Mouse (Mus musculus) large intestine, adult 2 months (tissue): ENCODE results near the gene Prkar2b. TPM values are rescaled to one million over a fixed set of nuclear protein-coding genes. Genes with fewer than 3 reads are reported as not detected.

ENCODE experiments used
- DNase-seq: peaks from one replicate; pipeline ENCODE4 v3.0.0-alpha.2; 2012; ENCODE audit warnings: low read depth, low spot score
- WGBS: fragments of 180-500 bp; shearing (Covaris S2); methylation state at CpG from one replicate; pipeline ENCODE4 v1.1.7; 2018; 5-methylcytosine and 5-hydroxymethylcytosine counted together
- polyA plus RNA-seq: library from polyadenylated mRNA; depleted of rRNA; stranded (reverse); fragments of >200 nt; gene quantifications from 2 replicates; pipeline ENCODE4 v1.2.3, GENCODE M21; 2012

Gene Prkar2b
- polyA plus RNA-seq, 1 experiment = 1.3 TPM

DNA sequence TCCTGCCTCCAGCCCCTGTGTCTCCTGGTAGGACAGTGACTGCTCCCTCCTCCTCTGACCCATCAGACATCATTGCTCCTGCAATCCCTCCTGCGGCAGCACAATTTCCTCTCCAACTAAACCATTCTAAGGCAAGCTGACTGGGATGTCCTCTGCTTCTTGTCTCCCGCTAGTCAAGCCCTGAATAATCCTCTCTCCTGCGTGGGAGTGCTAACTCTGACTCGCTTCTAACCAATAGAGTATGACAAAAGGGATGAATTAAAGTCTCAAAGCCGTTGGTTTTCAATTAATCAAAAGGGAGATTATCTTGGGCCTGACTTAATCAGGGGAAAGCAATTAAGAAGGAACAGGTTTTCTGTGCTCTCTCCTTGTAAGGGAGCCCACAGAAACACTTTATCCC is 4.9 kb upstream of the Prkar2b start:
- no peak for DNase-seq
- WGBS = 73% methylated on average over 5 of the region's 5 CpGs

DNA sequence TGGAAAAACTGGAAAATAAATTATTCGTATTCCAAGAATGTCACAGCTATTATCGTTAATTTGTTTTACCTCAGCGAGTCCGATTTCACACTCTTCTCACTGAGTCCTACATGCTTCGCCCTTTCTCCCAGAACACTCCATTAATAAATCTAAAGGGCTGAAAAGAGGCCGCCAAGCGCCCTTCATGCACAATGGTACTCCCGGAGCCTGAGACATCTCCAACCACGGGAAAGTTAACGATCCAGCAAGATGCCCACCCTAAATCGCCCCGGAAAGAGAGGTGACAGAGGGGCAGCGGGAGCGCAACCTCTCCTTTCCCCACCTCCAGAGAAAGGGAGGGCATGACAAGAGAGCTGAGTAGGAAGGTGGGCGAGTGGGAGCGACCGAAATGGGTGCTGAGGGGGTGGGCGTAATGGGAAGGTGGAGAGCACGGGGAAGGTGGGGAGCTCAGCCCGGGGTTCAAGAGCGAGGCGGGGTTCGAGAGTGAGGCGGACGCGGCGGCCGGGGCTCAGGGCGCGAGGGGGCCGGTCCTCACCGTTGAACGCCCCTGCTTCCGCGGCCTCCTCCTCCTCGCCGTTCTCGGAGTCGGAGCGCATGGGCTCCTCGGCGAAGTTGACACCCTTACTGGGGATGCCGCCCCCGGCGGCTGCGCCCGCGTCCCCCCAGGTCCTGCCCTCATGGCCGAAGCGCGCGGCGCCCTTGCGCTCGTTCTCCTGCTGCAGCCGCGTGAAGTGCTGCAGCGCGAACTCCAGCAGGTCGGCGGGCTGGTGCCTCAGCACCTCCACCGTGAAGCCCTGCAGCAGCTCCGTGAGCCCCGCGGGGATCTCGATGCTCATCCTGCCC is 628 bp downstream of the Prkar2b start:
- DNase-seq = no peak
- 2% methylated on average over 66 of the region's 66 CpGs for WGBS

DNA sequence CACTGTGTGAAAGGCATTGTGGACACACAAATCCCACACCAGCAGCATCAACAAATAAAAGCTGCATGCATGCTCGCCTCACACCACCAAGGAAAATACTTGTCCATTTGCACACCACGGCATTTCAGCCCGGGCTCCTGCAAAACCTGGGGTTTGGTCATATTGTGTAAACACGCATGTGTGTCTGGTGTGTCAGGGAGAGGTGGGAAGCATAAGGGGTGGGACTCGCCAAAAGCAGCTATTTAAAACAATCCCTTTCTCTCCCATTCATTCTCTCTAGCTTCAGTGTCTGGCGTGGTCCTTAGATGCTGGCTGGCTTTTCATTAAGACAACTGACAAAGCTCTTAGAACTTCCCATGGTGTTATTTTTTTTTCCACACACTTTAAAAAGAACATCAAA is 1.4 kb downstream of the Prkar2b start:
- WGBS = 61% methylated on average over 6 of the region's 6 CpGs
- no peak for DNase-seq

DNA sequence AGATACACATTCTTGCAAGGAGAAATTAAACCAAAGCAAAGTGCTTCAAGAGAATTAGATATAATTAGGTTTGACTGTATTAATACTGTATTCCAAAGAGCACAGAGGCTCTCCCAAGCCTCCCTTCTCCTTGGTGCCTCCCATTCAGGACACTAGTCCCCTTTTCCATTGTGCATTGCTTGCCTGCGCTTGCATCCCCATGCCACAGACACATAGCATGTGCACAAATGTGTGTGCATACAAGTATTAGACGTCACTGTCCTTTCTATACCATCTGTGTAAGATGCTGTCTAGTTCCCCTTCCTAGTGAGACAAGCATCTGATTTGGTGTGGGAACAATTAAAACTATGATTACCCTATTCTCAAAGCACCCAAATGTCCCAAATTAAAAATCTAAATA is 2.0 kb downstream of the Prkar2b start:
- no peak for DNase-seq
- 91% methylated on average over 2 of the region's 2 CpGs for WGBS

DNA sequence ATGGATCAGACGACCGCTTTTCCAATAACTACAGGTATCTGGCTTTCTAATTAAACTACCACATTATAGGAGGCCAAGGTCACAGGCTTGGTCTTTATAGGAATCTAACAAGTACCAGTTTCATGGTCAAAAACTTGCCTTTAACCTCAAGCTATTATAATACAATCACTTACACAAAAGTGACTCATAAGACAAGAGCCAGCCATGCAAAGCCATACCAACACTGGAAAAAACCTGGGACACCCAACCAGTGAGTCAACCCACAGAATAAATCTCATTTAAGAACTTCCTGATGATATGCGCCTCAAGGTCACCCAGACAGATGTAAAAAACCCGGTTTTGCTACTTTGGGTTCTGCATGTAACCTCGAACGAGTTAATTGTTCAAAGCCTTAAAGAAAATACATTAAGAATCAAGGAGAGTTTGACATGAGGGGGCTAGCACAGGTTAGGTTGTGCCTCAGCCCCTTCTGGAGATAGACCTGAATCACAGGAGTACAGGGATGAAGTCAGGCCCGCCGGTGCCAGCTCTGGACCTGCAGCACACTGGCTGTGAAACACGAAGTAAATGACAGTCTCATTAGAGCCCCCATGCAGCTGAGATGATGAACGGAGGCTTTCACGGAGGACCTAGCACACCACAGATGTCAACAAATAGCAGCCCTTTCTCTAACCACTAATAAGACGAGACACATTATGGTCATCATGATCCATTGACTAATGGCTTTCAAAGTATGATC is 3.5 kb downstream of the Prkar2b start:
- WGBS = 83% methylated on average over 12 of the region's 12 CpGs

DNA sequence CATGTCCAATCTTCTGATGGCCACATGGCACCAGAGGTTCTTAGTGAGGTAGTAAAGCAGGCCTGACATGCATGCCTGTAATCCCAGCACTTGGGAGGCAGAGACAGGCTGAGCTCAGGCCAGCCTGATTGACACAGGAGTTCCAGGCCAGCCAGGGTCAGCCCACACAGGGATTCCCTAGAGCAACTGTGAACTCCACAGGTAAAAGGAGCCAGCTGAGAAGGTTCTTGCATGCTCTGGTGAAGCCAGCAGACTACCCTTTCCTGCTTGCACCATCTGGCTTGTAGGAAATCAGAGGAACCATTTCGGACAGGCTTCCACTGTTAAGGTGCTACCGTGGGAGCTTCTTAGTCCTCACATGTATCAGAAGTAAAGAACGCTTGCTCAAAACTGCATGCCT is 5.3 kb downstream of the Prkar2b start:
- DNase-seq = no peak
- 96% methylated on average over 3 of the region's 3 CpGs for WGBS

More for the DNA sequence above, 3.5 kb downstream of the Prkar2b start:
- no peak for DNase-seq

DNA sequence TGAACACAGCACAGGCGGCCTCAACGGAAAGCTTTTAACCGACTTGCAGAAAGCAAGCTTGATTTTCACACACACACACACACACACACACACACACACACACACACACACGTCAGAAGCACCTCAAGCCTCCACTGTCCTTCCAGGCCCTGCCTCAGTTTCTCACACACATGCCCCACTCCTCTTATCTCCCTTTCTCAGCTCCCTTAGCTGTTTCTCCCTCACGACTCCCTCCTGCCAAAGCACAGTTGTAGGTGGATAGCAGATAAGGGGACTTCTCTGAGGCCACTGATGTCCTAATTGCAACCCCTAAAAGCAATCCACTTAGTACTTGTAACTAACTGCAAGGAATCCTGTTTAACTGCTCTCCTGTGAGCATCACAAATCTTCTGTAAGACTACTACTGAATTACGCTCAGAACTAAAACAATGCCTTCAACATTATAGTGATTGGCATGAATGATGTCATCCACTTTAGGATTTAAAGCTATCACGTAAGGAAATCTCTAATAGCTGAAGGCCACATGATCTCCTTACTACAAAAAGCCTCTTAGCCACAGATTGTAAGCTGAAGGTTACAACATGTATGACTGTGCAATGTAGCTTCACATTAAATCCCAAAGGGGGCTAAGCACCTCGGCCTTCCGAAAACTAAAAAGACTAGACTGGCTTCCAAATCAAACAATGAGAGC is 6.5 kb downstream of the Prkar2b start:
- WGBS = 76% methylated on average over 9 of the region's 9 CpGs
- DNase-seq = no peak

DNA sequence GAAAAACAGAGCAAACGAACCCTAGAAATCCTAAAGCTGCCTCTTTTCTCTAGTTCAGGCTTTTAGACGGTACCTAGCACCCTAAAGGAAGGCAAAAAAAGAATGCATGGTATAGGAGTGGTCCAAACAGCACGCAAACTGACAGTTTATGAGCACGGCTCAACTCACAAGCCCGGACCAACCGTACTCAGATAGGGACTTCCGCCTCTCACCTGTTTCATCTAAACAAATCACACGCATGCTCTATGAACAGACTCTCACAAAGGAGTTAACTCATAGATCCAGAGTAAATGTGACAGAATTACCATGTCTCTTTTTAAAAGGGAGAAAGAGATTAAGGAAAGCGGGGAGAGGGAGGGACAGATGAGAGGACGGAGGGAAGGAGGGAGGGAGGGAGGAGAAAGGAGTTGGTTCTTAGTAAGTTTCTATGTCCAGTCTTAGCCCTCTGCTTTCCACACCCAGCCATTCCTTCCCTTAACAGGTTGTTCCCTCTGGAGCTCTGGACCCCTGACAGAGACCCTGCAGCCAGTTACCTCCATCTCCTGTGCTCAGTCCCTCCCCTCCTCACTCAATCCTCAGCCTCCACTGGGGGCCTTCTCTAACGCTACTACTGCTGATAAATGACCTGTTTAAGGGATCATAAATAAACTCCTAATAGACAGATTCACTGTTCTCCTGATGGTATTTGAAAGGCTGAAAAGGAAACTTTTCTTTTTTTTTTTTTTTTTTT is 7.3 kb downstream of the Prkar2b start:
- no peak for DNase-seq
- 57% methylated on average over 11 of the region's 11 CpGs for WGBS

DNA sequence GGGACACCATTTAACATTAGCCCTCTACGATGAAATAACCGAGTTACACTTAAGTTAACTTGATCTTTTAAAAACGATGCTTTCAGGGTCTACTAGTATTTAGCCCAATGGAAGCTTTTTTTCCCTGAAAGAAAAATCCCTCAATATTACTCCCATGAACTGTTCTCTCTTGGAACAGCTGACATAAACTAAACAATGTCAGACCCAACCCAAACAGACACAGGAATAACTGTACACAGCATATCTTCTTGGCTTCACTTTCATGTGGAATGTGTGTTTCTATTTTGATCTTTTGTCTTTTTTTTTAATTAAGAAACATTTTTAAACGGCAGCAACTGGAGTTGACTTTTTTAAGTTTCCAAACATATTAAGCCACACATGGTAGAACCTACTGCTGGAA is 8.2 kb downstream of the Prkar2b start:
- no peak for DNase-seq
- 73% methylated on average over 4 of the region's 4 CpGs for WGBS

DNA sequence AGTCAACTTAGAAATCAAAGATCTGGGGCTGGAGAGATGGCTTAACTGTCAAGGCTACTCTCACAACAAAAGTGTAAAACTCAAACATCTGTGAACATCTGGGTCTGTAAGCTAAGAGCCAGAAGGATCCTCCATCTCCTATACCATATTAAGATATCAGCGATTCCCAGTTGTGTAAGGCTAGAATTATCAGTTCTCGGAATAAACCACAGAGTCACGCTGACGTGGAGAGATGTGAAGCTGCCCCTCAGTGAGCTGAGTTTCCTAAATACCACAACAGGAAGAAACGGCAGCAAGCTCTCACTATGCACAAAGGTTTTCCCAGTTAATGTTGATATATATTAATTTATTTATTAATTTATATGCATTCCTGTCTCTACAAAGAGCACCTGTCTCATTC is 10.9 kb downstream of the Prkar2b start:
- no peak for DNase-seq
- 69% methylated on average over 5 of the region's 5 CpGs for WGBS

DNA sequence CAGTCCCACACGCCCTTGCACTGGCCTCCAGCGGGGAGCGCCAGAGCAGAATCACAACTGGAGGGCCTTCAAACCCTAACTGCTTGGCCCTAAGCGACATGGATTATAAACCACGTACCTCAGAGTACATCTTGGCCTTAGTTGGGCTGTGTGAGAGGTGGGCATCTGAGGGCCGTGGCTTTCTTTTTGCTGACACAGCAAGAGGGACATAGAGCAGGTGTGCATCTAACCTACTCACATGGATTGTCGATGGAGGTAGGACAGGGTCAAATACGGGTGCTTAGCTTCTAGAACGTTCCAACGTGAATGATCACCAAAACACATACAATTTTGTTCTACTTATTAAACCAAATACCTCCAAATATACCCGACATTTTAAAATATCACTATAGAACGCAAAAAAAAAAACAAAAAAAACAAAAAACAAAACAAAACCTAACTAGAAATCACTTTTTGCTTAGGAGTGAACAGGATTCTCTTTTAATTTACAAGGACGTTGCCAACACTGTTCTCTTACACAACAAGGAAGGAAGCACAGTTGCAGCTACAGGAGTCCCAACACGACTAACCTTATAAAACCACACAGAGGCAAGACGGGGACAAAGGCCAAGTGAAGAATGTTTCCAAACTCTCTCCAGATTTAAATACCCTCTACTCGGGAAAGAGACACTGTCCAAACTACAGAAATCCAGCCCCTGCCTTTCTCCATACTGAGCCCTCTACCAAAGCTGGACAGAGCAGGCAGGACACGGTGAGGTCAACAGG is 15.3 kb downstream of the Prkar2b start:
- WGBS = 66% methylated on average over 17 of the region's 17 CpGs
- DNase-seq = no peak

DNA sequence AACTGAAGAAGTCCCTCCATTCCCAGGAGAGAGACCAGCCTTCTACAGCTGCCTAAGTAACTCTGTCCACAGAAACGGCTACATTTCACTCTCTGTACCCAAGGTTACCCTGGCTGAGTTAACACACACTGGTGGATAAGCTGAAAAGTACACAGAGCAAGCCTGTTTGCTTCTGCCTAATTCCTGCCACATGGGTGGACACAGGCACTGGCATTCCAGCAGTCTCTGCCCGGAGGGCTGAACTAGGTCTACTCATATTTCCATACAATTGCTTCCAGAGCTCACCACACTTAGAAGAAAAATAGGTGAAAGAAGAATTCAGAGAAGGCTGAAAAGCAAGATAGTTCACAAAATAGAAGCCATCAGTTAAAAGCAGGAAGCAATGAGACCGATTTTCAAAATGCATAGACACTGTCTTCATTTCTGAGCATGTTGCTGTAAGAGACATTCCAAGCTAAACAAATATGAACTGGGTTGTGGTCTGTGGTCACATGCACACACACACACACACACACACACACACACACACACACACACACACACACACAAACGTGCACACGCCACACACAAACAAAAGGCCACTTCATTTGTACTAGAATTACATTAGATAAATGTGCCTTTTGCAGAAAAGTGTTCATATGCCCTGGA is 16.5 kb downstream of the Prkar2b start:
- no peak for DNase-seq
- WGBS = 54% methylated on average over 5 of the region's 5 CpGs

DNA sequence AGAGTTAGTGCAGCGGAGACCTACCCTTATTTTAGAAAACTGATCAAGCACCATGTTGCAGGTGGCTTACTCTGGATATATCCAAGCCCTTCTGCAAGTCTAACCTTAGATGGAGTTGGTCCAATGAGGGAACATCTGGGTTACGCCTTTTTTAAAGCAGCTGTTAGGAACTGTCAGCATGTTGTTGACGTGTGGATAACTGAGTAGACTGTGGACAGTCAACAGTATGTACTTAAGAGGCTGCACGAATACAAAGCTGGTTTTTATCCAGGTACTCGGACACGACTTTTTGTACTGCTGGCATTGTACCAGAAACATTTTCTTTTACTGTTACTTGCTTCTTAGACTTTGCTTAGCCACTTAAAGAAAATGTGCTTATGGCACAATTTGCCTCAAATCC is 27.6 kb downstream of the Prkar2b start:
- DNase-seq = no peak
- 61% methylated on average over 6 of the region's 6 CpGs for WGBS

DNA sequence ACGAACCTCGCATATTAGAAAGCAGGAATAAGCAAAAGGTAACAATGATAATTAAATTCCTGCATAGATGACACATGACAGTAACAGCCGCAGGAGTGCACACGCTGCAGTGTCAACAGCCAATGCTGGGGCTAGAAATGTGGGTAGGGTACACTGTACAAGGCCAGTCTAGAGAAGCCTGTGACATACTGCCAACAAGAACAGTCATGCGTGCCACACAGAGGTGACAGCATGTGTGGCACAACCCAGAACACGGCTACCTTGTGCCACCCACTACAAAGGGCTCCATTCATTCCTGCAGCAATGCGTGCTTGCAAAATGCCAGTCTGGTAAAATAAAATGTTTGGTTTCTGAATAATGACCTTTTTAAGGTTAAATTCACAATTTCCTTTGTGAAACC is 28.2 kb downstream of the Prkar2b start:
- 93% methylated on average over 7 of the region's 7 CpGs for WGBS
- DNase-seq = no peak

DNA sequence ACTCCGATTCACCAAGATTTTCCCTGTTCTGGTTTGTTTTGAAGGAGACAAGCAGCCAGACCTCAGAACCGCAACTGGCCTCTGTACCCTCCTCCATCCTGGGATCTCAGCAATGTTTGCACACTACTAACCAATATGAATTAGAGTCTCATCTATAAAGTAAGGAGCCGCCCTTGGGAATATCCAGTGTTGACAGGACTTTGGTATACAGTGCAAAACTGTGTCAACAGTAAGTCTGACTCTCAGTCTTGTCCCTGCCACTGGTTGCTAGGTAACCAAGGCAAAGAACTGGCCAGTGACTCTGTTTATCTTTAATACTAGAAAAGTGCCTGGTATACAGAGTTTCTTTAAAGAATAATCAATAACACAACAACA is 42.7 kb downstream of the Prkar2b start:
- 10% methylated on average over 3 of the region's 3 CpGs for WGBS
- peak; percentile 62 for DNase-seq

DNA sequence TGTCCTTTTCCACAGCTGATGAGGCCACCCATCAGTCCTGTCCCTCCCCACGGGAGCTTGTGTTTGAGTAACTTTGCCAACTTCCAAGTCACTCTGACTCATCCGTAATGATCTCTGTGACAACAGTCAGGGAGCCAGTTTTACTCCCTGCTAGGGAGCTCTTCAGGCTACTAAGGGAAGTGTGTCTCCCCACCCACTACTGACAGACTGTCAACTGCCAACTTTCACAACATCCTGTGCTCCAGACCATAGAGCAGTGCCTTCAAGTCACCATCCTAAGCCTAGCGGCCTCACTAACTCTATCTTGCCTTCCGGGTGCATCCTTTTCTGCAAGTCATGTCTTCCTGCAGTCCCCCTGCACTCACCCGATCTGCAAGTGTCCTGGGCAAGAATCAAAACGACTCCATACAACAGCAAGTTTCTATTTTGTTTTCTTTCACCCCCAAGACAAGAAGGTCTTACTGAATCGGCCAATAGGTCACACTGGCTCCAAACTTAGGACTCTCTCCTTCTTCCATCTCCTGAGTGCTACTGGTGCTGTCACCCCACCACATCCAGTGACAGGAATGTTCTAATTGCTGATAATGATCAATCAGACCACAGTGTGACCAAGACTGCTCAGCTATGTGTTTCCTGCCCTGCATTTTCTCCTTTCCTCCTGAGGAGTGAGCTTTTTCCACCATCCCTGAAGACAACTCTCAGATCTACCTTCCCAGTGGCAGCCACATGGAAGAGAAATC is 43.3 kb downstream of the Prkar2b start:
- 6% methylated on average over 7 of the region's 7 CpGs for WGBS
- peak; percentile 59 for DNase-seq

DNA sequence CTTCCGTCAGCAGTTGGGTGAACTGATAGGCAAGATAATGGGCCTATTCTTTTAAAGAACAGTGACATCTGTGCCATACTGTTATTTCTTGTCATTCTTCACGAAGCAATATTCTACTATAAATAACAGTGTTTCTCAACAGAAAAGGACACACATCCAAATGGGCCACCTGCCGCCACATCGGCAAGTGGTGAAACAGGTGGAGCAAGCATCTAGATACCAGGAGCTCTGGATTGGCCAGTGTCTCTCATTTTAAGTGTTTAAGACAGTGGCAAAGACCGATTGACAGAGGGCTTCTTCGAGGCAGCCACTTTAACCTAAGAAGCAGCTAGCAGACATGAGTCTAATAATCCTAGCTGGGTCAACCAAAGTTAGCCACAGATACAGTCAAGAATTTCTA is 44.6 kb downstream of the Prkar2b start:
- WGBS = 47% methylated on average over 6 of the region's 6 CpGs
- DNase-seq = no peak

DNA sequence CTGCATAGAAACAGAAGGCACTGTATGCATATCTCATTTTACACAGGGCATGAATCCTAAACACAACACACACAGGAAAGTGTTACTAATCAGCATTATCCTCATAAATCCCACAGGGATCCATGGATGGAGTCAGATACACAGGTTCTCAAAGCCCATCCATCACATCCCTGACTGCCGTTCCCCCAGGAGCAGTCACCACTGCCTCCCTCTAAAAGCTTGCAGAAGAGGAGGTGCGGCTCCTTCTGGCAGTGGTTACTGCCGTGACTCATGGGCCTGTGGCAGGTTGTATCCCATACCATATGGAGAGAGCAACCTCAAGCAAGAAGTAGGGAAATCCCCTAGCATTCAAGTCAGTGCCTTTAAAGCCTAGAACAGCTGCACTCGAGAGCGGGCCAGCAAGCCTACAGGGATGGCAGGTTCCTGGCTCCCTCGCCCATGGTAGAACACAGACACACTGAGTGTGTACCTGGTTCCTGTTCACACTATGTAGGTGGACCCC is 45.8 kb downstream of the Prkar2b start:
- WGBS = 18% methylated on average over 6 of the region's 6 CpGs
- peak; percentile 44 for DNase-seq
